17 mouse cellular contexts compared by ENCODE assay signal in the genomic region with DNA sequence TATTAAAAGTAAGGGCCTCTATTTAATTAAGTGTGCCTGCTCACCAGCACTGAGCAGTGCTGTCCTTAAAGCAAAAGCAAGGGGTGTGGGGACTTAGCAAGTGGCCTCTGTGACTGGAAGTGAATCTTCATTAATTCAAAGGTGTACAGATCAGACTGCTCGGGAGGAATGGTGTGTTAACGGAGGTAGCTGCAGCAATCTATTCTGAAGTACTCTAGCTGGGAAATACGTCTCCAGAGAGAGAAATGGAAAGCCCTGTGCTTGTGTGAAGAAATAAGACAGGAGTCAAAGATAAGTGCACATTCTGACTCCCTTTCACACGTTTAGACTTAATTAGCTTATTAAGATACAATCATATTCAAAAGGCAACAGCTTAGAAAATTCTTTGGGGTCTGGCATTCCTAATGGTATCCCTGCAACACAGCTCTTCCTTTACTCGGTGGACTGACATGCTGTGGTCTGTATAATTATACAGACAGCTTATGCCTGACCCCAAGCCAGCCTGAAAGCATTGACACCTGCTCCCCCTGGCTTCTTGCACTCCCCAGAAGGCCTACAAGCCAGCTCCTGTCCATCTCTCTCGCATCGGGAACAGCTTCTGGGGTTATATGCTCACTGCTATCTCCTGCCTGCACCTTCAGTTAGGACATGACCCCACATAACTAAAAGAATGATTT.
DNase-seq lines count a peak whose midpoint lies in the region; ATAC-seq and TF ChIP-seq lines count a peak whose summit lies in the region.
"Had no signal": no experiment of that assay in that cellular context is flagged by ENCODE, and none has a peak within 500 bp of the region (broad histone marks: within the 10 kb centered on the region; RNA-seq: fewer than 3 reads in every experiment).

No protein-coding gene starts in this region.

- H3K36me3 ChIP-seq in midbrain, embryonic 11.5 days (ENCODE audit: control insufficient read depth, insufficient read depth, low read length), result no peaks in the 10 kb centered on the region
- no peaks in the 10 kb centered on the region for H3K36me3 ChIP-seq in midbrain, embryonic 10.5 days
- H3K36me3 ChIP-seq in hindbrain, embryonic 12.5 days, result no peaks in the 10 kb centered on the region
- no peaks in the 10 kb centered on the region for H3K36me3 ChIP-seq in midbrain, embryonic 12.5 days
- no peaks in the 10 kb centered on the region for H3K36me3 ChIP-seq in neural tube, embryonic 15.5 days
- H3K36me3 ChIP-seq in kidney, adult 2 months (ENCODE audit: control insufficient read depth, insufficient read depth, low read length), result no peaks in the 10 kb centered on the region
- H3K36me3 ChIP-seq: embryonic facial prominence, embryonic 12.5 days had no signal

- H3K27me3 ChIP-seq in midbrain, embryonic 11.5 days (ENCODE audit: control insufficient read depth, insufficient read depth, low read length), result no peaks in the 10 kb centered on the region
- no peaks in the 10 kb centered on the region for H3K27me3 ChIP-seq in midbrain, embryonic 10.5 days (ENCODE audit: low read depth, poor library complexity, severe bottlenecking)
- no peaks in the 10 kb centered on the region for H3K27me3 ChIP-seq in hindbrain, embryonic 12.5 days
- no peaks in the 10 kb centered on the region for H3K27me3 ChIP-seq in midbrain, embryonic 12.5 days
- H3K27me3 ChIP-seq in neural tube, embryonic 15.5 days (replicated peaks), result no peaks in the 10 kb centered on the region
- no peaks in the 10 kb centered on the region for H3K27me3 ChIP-seq in kidney, adult 2 months (replicated peaks; ENCODE audit: control insufficient read depth, insufficient read depth, low read length)
- H3K27me3 ChIP-seq: embryonic facial prominence, embryonic 12.5 days had no signal

- H3K4me3 ChIP-seq in midbrain, embryonic 11.5 days (ENCODE audit: low read depth, low read length), result no peak overlapping the region
- no peak overlapping the region for H3K4me3 ChIP-seq in midbrain, embryonic 10.5 days
- H3K4me3 ChIP-seq in hindbrain, embryonic 12.5 days, result no peak overlapping the region
- H3K4me3 ChIP-seq in midbrain, embryonic 12.5 days, result no peak overlapping the region
- H3K4me3 ChIP-seq in neural tube, embryonic 15.5 days (replicated peaks), result no peak overlapping the region
- no peak overlapping the region for H3K4me3 ChIP-seq in kidney, adult 2 months (ENCODE audit: insufficient read depth, low read depth, low read length)
- H3K4me3 ChIP-seq: embryonic facial prominence, embryonic 12.5 days; layer of hippocampus, adult 2 months had no signal

- H3K9ac ChIP-seq in midbrain, embryonic 11.5 days (ENCODE audit: low read length), result no peak overlapping the region
- no peak overlapping the region for H3K9ac ChIP-seq in hindbrain, embryonic 12.5 days
- H3K9ac ChIP-seq in midbrain, embryonic 12.5 days (replicated peaks), result no peak overlapping the region
- H3K9ac ChIP-seq in neural tube, embryonic 15.5 days (replicated peaks), result no peak overlapping the region
- H3K9ac ChIP-seq: embryonic facial prominence, embryonic 12.5 days had no signal

- WGBS in midbrain, embryonic 11.5 days, result 48% methylated on average over 7 of the region's 7 CpGs
- whole genome bisulfite sequencing in midbrain, embryonic 10.5 days, result 59% methylated on average over 7 of the region's 7 CpGs
- WGBS in hindbrain, embryonic 12.5 days, result 57% methylated on average over 7 of the region's 7 CpGs
- 34% methylated on average over 7 of the region's 7 CpGs for WGBS in midbrain, embryonic 12.5 days
- 44% methylated on average over 7 of the region's 7 CpGs for WGBS in neural tube, embryonic 15.5 days
- 69% methylated on average over 7 of the region's 7 CpGs for WGBS in kidney, adult 2 months

- H3K27ac ChIP-seq in midbrain, embryonic 11.5 days (ENCODE audit: low read depth, low read length), result no peak overlapping the region; the same call in 1 of the 2 replicates
- no peak overlapping the region for H3K27ac ChIP-seq in midbrain, embryonic 10.5 days (replicated peaks)
- no peak overlapping the region for H3K27ac ChIP-seq in hindbrain, embryonic 12.5 days
- peak overlapping the region; percentile 27; the same call in 1 of the 2 replicates for H3K27ac ChIP-seq in midbrain, embryonic 12.5 days (replicated peaks)
- H3K27ac ChIP-seq in neural tube, embryonic 15.5 days (replicated peaks), result no peak overlapping the region
- H3K27ac ChIP-seq in kidney, adult 2 months (ENCODE audit: insufficient read depth, low read depth, low read length), result no peak overlapping the region
- H3K27ac ChIP-seq: embryonic facial prominence, embryonic 12.5 days; layer of hippocampus, adult 2 months had no signal

- peak; percentile 80 for DNase-seq in midbrain, embryonic 11.5 days (ENCODE audit: low spot score, missing footprints)
- DNase-seq in midbrain, embryonic 10.5 days (ENCODE audit: low spot score), result no peak
- DNase-seq in kidney, adult 2 months, result no peak
- no peak for DNase-seq in thymus, postnatal 14 days
- DNase-seq: cerebellum, adult 9-10 months; gastrocnemius, postnatal 36 days; kidney, adult 18-20 months; lung, adult 2 months; lung, postnatal 4 days; right cerebral cortex, postnatal 14 days; spleen, adult 18-20 months; thymus, postnatal 4 days had no signal

- no peaks in the 10 kb centered on the region for H3K9me3 ChIP-seq in midbrain, embryonic 11.5 days (ENCODE audit: control insufficient read depth, low read length)
- 0 out of 2 replicates have a peak, but pooled peaks cover 4% of the 10 kb centered on the region for H3K9me3 ChIP-seq in midbrain, embryonic 10.5 days (replicated peaks)
- H3K9me3 ChIP-seq in hindbrain, embryonic 12.5 days (replicated peaks), result no peaks in the 10 kb centered on the region
- no peaks in the 10 kb centered on the region for H3K9me3 ChIP-seq in midbrain, embryonic 12.5 days
- no peaks in the 10 kb centered on the region for H3K9me3 ChIP-seq in neural tube, embryonic 15.5 days (replicated peaks)
- H3K9me3 ChIP-seq: embryonic facial prominence, embryonic 12.5 days had no signal

- TF ChIP-seq CTCF in kidney, adult 2 months (conservative IDR thresholded peaks at IDR 0.05; ENCODE audit: insufficient read depth, insufficient read length, low read depth, low read length), result no peak

- no peak overlapping the region for H3K4me2 ChIP-seq in midbrain, embryonic 11.5 days
- no peak overlapping the region for H3K4me2 ChIP-seq in hindbrain, embryonic 12.5 days (replicated peaks)
- no peak overlapping the region for H3K4me2 ChIP-seq in midbrain, embryonic 12.5 days (replicated peaks)
- H3K4me2 ChIP-seq in neural tube, embryonic 15.5 days, result no peak overlapping the region
- H3K4me2 ChIP-seq: embryonic facial prominence, embryonic 12.5 days had no signal

- peaks cover 3% of the 10 kb centered on the region; the same call in 1 of the 2 replicates for H3K4me1 ChIP-seq in midbrain, embryonic 11.5 days (ENCODE audit: control insufficient read depth, insufficient read depth, low read length)
- peaks cover 7% of the 10 kb centered on the region for H3K4me1 ChIP-seq in midbrain, embryonic 10.5 days
- H3K4me1 ChIP-seq in hindbrain, embryonic 12.5 days, result no peaks in the 10 kb centered on the region
- H3K4me1 ChIP-seq in midbrain, embryonic 12.5 days, result 0 out of 2 replicates have a peak, but pooled peaks cover 3% of the 10 kb centered on the region
- 0 out of 2 replicates have a peak, but pooled peaks cover 3% of the 10 kb centered on the region for H3K4me1 ChIP-seq in neural tube, embryonic 15.5 days
- no peaks in the 10 kb centered on the region; the same call in 1 of the 2 replicates for H3K4me1 ChIP-seq in kidney, adult 2 months (ENCODE audit: control insufficient read depth, insufficient read depth, low read length)
- H3K4me1 ChIP-seq: embryonic facial prominence, embryonic 12.5 days had no signal

- ATAC-seq in midbrain, embryonic 11.5 days (ENCODE audit: low FRiP score), result peak; percentile 79
- ATAC-seq in hindbrain, embryonic 12.5 days (ENCODE audit: low FRiP score), result peak; percentile 52; the same call in 1 of the 2 replicates
- peak; percentile 81 for ATAC-seq in midbrain, embryonic 12.5 days (ENCODE audit: low FRiP score, low read depth)
- peak; percentile 69; the same call in 1 of the 2 replicates for ATAC-seq in neural tube, embryonic 15.5 days (ENCODE audit: low FRiP score)

- no peak for TF ChIP-seq POLR2A in kidney, adult 2 months (IDR thresholded peaks at IDR 0.05; ENCODE audit: low read depth, low read length)
